Mouse (Mus musculus): ENCODE results near the gene Snta1. TPM values are rescaled to one million over a fixed set of nuclear protein-coding genes. Genes with fewer than 3 reads are reported as not detected.

Gene Snta1
- polyA plus RNA-seq, 1 experiment from 2014 or later: 7.4 TPM

GRCm38 (mm10) chr2:154338161-154338560 is 69.7 kb downstream of the Snta1 start:
- Histone ChIP-seq H3K9ac (no peak overlapping the region), H3K27me3 (no peaks in the 10 kb centered on the region), H3K27ac (no peak overlapping the region), H3K36me3 (peaks cover 52% of the 10 kb centered on the region), H3K4me2 (replicated peaks) (no peak overlapping the region), H3K9me3 (no peaks in the 10 kb centered on the region), H3K4me3 (no peak overlapping the region), H3K4me1 (no peaks in the 10 kb centered on the region)
- 70% methylated on average over 1 of the region's 1 CpGs for WGBS
- no peak for ATAC-seq (ENCODE audit: low FRiP score, low read depth)

GRCm38 (mm10) chr2:154335572-154335971 is 72.3 kb downstream of the Snta1 start:
- Histone ChIP-seq H3K27ac (no peak overlapping the region), H3K4me3 (no peak overlapping the region), H3K4me1 (no peaks in the 10 kb centered on the region), H3K36me3 (peaks cover 28% of the 10 kb centered on the region), H3K27me3 (no peaks in the 10 kb centered on the region), H3K9ac (no peak overlapping the region), H3K4me2 (replicated peaks) (no peak overlapping the region), H3K9me3 (no peaks in the 10 kb centered on the region)
- no peak for ATAC-seq (ENCODE audit: low FRiP score, low read depth)
- WGBS: 84% methylated on average over 4 of the region's 4 CpGs

GRCm38 (mm10) chr2:154326852-154327251 is 81.0 kb downstream of the Snta1 start:
- H3K9me3 ChIP-seq: no peaks in the 10 kb centered on the region
- H3K4me1 ChIP-seq: no peaks in the 10 kb centered on the region
- no peaks in the 10 kb centered on the region for H3K36me3 ChIP-seq
- ATAC-seq (ENCODE audit: low FRiP score, low read depth): no peak
- no peak overlapping the region for H3K4me3 ChIP-seq
- no peak overlapping the region for H3K27ac ChIP-seq
- H3K4me2 ChIP-seq (replicated peaks): no peak overlapping the region
- no peak overlapping the region for H3K9ac ChIP-seq
- no peaks in the 10 kb centered on the region for H3K27me3 ChIP-seq
- 87% methylated on average over 3 of the region's 3 CpGs for WGBS

Other genes with a start within 250 kb of the Snta1 start
- not detected in 2 replicates for gene Bpifa5, start 245.5 kb downstream of the Snta1 start, polyA plus RNA-seq (2015; fragmentation: Nextera tagmentation; extraction: Ambion mirVana)
- gene Bpifb1, start 217.3 kb downstream of the Snta1 start, polyA plus RNA-seq (2015; fragmentation: Nextera tagmentation; extraction: Ambion mirVana): not detected in 2 replicates
- 0.14 and 0.15 TPM in 2 replicates for gene Bpifb5, start 184.4 kb downstream of the Snta1 start, polyA plus RNA-seq (2015; fragmentation: Nextera tagmentation; extraction: Ambion mirVana)
- not detected in 2 replicates for gene Bpifb9a, start 150.2 kb downstream of the Snta1 start, polyA plus RNA-seq (2015; fragmentation: Nextera tagmentation; extraction: Ambion mirVana)
- gene Bpifb9b, start 100.9 kb downstream of the Snta1 start, polyA plus RNA-seq (2015; fragmentation: Nextera tagmentation; extraction: Ambion mirVana): not detected in 2 replicates
- 19.6 and 21.9 TPM in 2 replicates for gene Cdk5rap1, start 35.1 kb downstream of the Snta1 start, polyA plus RNA-seq (2015; fragmentation: Nextera tagmentation; extraction: Ambion mirVana)
- 48.3 and 52.2 TPM in 2 replicates for gene Cbfa2t2, start 28.4 kb upstream of the Snta1 start, polyA plus RNA-seq (2015; fragmentation: Nextera tagmentation; extraction: Ambion mirVana)
- 0.88 and 1.1 TPM in 2 replicates for gene 1700003F12Rik, start 139.0 kb upstream of the Snta1 start, polyA plus RNA-seq (2015; fragmentation: Nextera tagmentation; extraction: Ambion mirVana)
- 0.33 and 0.47 TPM in 2 replicates for gene Actl10, start 143.7 kb upstream of the Snta1 start, polyA plus RNA-seq (2015; fragmentation: Nextera tagmentation; extraction: Ambion mirVana)
- gene Necab3, start 150.8 kb upstream of the Snta1 start, polyA plus RNA-seq (2015; fragmentation: Nextera tagmentation; extraction: Ambion mirVana): 3.7 and 3.9 TPM in 2 replicates
- gene E2f1, start 161.8 kb upstream of the Snta1 start, polyA plus RNA-seq (2015; fragmentation: Nextera tagmentation; extraction: Ambion mirVana): 20.1 and 20.8 TPM in 2 replicates
- gene Pxmp4, start 195.6 kb upstream of the Snta1 start, polyA plus RNA-seq (2015; fragmentation: Nextera tagmentation; extraction: Ambion mirVana): 18.8 and 21.6 TPM in 2 replicates
- 1.1 and 1.3 TPM in 2 replicates for gene Zfp341, start 205.2 kb upstream of the Snta1 start, polyA plus RNA-seq (2015; fragmentation: Nextera tagmentation; extraction: Ambion mirVana)
- gene 4930519P11Rik, start 205.3 kb upstream of the Snta1 start, polyA plus RNA-seq (2015; fragmentation: Nextera tagmentation; extraction: Ambion mirVana): 0.43 TPM in 1 of 2 replicates, not detected in the other
- gene Chmp4b, start 243.6 kb upstream of the Snta1 start, polyA plus RNA-seq (2015; fragmentation: Nextera tagmentation; extraction: Ambion mirVana): 26.4 and 28.0 TPM in 2 replicates